Mouse (Mus musculus) ES-E14 (cell line): Measurements from ENCODE around the gene Astn1.

ENCODE experiments used
- CHD2 ChIP-seq: IDR thresholded peaks from 2 replicates; pipeline ENCODE4 v1.6.1; 2014; ENCODE audit warnings: mild to moderate bottlenecking, low read depth, low read length, inconsistent platforms
- ZC3H11A ChIP-seq: IDR thresholded peaks from 2 replicates; pipeline ENCODE4 v1.6.1; 2012; ENCODE audit warnings: low read depth, mild to moderate bottlenecking, inconsistent platforms, low read length, borderline replicate concordance
- ZNF384 ChIP-seq: IDR thresholded peaks from 2 replicates; pipeline ENCODE4 v1.6.1; 2012; ENCODE audit warnings: low read depth, low read length, inconsistent platforms

GRCm38 (mm10) chr1:158489521-158490021 lies 127.5 kb downstream of the Astn1 start:
- no peak for TF ChIP-seq CHD2
- TF ChIP-seq ZNF384, result no peak
- TF ChIP-seq ZC3H11A, result no peak
